Mouse (Mus musculus) layer of hippocampus, postnatal 14 days (tissue): ENCODE data around the gene Ttyh2. TPM values are rescaled to one million over a fixed set of nuclear protein-coding genes. Genes with fewer than 3 reads are reported as not detected.

Experiments
- DNase-seq, 2 experiments: peaks; one replicate each; pipeline ENCODE4 v3.0.0; 2021 to 2022; ENCODE audit warnings: low spot score in 2 of 2, mixed read lengths in 1 of 2
- long read RNA-seq, 2 experiments: library from polyadenylated mRNA; stranded (forward); transcript quantifications; one replicate each; pipeline ENCODE4 v2.0.0; 2021
- total RNA-seq, 2 experiments: library from RNA; stranded (reverse); gene quantifications; 2 replicates each; pipeline ENCODE4 v1.2.3; 2021

Gene Ttyh2
- total RNA-seq: 10 to 100 TPM; 26.0 to 30.1 TPM
- long read RNA-seq, experiment 1, transcript Ttyh2-201 (14 exons, 3,486 nt): major isoform, 8 of 35 reads
- long read RNA-seq, experiment 1, partial matches to known transcripts: 26 of 35 reads
- long read RNA-seq, experiment 1, other reads (novel, unspliced or antisense): 1 of 35 reads
- long read RNA-seq, experiment 2, transcript Ttyh2-201 (14 exons, 3,486 nt): major isoform, 10 of 47 reads
- long read RNA-seq, experiment 2, partial matches to known transcripts: 36 of 47 reads
- long read RNA-seq, experiment 2, other reads (novel, unspliced or antisense): 1 of 47 reads

- DNase-seq: peak in 1 of 2 experiments; percentile 55
Measured at GRCm38 (mm10) chr11:114675341-114675825, at the start of gene Ttyh2. Gene Ttyh2 (plus strand): TSS chr11:114675431.

DNA sequence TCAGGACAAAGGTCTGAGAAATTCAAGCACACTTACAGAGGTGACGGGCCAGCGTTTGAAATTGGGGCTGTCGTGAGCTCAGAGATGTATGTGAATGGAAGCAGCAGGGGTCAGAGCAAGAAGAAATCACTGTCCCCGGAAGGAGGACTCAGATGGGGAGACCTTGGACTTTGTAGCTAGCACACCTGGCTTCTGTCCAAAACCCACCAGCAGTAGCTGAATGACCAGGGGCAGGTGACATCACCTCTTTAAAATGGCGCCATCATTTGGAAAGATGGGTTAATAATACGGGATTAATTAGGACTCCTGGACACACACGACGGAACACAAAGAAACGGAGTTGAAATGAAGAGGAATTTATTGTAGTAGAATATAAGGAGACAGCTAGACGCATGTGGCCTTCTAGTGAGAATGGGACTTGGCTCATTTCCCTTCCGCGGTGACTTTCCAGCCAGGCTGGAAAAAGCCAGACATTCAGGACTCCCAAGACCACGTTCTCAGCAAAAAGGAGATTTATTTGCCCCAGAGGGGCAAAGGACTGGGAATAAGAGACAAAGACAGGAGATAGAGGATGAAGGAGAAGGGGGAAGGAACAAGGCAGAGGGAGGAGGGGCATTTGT lies 49.0 kb upstream of the Ttyh2 start:
- no peak for DNase-seq

DNA sequence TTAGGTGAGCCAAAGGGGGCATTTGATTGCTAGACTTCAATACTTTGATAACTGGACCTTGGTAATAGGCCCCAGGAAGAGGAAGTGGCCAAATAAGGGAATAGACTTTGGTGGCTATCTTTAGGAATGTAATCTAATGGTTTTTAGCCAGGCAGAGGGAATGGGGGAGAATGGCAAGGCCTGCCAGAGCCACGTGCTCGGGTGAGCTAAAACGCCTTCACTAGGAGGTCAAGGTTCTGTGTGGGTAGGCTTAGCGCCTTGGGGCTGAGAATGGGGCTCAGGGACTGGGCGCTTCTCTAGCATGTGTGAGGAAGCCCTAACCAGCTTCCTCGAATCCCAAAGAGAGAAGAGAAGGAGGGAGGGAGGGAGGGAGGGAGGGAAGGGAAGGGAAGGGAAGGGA lies 48.2 kb upstream of the Ttyh2 start:
- DNase-seq: no peak

GRCm38 (mm10) chr11:114628032-114628431 lies 47.2 kb upstream of the Ttyh2 start:
- no peak for DNase-seq

- DNase-seq: no peak
Measured at GRCm38 (mm10) chr11:114630044-114630443, 45.2 kb upstream of the Ttyh2 start.

DNA sequence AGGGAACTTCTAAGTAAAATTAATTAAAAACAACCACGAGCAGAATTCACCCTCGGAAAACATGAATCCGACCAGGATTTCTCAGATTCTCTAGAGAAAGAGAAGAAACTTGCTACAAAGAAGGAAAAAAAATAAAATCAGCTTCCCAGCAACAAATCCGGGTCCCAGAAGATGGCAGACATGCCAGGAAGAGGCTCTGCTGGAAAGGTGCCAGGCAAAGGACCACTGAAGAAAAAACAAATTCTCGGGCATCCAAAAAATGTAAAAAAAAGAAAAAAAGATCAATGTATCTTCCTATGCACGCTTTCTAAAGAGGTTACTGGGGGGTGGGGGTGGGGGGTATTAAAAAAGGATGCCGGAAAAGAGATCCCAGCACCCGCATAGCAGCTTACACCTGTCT lies 43.0 kb upstream of the Ttyh2 start:
- no peak for DNase-seq

GRCm38 (mm10) chr11:114636292-114636691 lies 38.9 kb upstream of the Ttyh2 start:
- DNase-seq: peak; percentile 87 to 91

DNA sequence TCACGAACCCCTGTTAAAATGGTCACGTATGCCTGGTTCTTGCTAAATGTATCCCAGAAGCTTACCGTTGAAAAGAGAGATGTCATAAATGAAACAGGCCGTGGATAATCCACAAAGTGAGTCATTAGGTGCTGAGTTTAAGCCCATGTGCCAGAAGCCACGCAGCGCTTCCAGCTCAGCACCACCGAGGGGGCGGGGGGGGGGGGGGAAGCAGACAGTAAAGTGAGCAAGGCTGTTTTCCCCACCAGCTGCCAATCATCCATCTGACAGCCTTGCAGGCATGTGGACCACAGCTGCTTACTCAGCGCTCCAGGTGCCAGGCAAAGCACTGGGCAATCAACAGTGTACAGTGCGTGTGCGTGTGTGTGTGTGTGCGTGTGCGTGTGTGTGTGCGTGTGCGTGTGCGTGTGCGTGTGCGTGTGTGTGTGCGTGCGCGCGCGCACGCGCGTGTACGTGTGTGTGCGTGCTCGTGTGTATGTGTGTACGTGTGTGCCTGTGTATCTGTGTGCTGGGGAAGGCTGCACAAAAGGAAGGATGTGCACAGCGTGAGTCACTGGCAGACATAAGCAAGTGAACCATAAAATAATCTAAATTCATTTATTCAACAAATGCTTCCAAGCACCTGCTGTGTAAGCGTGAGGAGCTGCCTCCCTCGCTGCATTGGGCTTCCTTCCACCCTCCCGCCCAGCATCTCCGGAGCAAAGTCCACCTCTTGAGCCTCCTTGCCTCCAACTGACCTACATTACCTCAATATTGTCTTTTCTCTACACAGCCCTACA lies 38.3 kb upstream of the Ttyh2 start:
- DNase-seq: no peak

DNA sequence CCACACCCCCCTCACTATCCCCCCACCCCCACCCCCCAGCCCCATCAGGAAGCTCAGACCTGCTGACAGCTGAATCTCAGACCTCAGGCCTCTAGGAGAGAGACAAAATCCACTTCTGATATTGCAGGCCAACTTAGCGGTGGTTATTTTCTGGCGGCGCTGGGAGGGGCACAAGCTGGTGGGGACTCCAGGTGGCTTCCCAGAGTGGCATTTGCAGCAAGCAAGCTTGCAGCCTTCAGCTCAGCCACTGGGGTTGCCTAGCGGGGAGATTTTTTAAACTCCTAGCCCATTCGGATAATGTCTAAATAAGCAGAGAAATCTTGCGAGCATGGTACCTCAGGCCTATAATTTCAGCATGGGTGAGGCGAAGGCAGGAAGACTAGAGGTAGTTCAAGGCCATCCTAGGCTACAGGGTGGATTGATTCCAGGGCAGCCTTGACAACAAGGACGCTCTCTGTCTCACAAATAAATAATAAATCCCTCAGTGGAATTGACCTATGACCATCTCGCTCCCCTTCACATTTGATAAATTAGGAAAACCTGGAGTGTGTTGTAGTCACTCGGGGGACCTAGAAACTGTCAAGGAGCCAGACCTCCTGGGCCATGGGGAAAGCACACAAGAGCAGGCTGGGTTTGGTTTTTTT lies 36.5 kb upstream of the Ttyh2 start:
- DNase-seq: no peak

DNA sequence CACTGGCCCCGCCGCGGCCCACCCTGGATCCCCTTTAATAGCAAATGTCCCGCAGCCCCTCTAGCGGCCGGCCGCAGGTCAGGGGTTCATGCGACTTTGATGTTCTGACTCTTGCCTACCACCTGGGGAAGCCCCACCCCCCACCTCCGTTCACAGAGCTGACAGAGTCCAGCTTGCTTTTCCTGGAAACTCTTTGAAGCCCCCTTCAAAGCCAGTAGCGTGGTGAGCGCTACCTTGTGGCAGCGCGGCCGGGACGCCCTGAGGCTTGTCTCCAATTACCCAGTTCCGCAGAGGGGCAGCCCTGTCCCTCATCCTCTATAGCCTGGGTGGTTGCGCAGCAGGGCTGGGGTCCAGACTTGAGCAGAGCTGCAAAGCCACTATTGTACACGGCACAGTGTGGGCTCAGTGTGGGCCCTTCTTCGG lies 35.5 kb upstream of the Ttyh2 start:
- no peak for DNase-seq

- no peak for DNase-seq
Measured at GRCm38 (mm10) chr11:114640658-114641057, 34.6 kb upstream of the Ttyh2 start.

GRCm38 (mm10) chr11:114641136-114641535 lies 34.1 kb upstream of the Ttyh2 start:
- no peak for DNase-seq

DNA sequence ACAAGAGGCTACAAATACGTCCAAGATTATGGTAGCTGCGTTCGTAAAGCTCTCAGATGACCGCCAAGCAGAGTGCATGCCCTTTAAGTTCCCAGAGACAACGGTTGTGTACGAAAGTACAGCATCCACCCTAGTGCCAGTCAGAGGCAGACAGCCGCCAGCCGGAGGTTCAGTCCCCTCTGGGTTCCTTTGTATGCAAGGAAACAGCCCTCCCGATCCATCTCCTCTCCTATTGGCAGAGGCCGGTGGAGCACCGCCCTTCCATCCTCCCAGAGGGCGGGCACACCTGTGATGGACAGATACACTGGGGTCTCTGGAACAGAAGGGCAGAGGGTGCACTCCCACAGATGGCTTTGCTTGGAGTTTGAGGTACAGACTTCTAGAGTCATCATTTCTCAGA lies 33.0 kb upstream of the Ttyh2 start:
- no peak for DNase-seq

DNA sequence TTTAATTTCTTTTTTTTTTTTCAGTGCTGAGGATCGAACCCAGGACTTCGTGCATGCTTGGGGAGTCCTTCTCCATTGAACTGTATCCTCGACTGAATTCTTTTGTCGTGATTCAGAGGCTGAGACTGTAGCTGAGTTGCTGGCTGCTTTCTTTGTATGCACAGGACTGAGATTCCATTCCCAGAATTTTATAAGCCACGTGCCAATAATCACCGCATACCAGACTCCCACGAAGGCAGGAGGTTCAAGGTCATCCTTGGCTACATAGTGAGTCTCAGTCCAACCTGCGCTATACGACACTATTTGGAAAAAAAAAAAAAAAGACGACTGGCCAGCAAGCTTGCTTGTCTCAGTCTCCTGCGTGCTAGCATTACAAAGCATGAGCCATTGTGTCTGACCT lies 32.3 kb upstream of the Ttyh2 start:
- DNase-seq: no peak

DNA sequence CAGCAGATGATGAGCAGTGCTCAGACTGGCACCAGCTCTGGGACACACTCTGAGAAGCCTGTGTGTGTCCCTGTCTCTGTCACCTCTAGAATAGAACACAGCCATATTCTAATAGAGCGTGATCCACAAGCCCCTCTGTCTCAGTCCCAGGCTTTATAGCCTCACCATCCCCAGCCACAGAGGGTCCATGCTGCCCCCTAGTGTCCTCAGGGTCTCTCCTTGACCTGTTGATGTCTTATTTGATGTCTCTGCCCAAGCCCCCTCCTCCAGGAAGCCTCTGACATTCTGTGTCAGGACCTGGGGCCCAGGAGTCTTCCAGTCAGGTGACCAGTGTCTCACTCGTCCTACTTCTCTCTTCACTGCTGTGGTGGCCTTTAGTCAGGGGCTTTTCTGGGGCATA lies 31.1 kb upstream of the Ttyh2 start:
- DNase-seq: no peak

DNA sequence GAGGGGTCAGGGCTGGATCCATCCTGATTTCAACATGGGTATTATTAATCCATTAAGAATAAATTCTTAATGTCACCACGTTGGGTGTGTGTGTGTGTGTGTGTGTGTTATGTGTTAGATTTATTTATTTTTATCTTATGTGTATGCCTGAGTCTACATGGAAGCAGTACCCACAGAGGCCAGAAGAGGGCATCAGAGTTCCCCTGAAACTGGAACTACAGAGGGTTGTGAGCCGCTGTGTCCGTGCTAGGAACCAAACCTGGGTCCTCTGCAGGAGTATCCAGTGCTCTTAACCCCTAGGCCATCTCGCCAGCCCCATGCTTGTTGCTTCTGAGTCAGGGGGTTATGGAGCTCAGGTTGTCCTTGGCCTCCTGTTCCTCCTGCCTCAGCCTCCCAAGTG lies 25.7 kb upstream of the Ttyh2 start:
- DNase-seq: no peak

DNA sequence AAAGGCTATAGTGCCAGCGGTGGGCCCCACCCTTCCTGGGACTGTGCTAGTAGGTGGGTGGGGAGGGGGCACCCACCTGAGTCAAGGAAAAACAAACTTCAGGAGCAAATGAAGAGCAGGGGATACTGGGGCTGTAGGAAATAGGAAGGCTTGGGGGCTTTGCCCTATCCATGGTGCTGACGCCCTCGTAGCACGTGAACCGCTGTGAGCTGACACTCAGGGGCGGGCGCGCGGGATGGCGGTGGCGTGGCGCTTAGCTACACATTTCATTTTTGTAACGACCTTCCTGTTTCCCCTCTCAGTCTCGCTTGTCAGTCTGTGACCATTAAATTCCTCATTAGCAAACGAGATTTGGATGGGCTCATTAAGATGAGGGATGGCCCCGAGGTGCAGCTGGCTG lies 22.7 kb upstream of the Ttyh2 start:
- DNase-seq: no peak

GRCm38 (mm10) chr11:114653664-114654063 lies 21.6 kb upstream of the Ttyh2 start:
- DNase-seq: no peak

DNA sequence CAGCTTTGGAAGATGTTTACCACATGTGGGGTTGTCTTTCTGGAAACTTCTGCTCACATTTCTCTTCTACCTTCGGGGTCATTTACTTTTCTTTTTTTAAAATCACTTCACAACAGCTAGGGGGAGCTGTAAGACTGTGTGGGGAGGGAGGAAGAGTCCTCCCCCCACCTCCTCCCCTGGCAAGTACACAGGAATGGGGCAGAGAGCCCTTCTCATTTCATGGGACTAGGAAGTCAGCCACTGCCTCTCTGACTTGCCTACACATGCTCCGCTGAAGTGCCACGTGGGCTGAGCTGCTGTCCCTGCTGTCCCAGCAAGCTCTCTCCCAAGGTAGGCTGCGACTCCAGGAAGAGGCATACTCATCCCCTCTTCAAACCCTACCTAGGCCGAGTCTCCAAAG lies 20.7 kb upstream of the Ttyh2 start:
- DNase-seq: no peak

DNA sequence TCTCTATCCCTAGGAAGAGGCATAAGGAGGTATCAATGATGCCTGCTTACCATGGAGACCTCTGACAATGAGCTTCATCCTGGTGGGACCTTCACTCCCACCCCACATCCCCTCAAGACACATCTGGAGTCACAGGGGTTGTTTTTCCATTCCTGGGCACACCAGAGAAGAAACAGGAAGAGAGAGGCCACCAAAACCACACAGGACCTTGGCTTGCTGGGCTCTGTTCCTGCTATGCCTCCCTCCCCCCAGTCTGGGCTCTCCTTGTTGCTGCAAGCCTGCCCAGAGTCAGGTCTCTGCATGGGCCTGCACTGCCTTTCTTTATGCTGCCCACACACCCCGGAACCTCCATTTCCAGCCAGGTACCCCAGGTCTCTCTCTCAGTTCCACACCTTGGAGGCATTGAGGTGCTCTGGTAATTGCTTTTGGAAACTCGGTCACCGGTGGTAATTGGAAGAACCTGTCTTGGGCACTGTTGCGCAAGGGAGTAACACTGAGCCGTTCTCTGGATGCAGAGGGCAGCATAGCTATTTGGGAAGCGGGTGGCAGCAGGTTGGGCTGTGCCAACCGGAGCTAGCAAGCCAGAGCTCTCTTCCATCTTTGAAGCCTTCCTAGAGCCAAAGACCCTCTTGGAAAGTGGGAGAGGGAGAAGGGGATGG lies 19.8 kb upstream of the Ttyh2 start:
- no peak for DNase-seq

DNA sequence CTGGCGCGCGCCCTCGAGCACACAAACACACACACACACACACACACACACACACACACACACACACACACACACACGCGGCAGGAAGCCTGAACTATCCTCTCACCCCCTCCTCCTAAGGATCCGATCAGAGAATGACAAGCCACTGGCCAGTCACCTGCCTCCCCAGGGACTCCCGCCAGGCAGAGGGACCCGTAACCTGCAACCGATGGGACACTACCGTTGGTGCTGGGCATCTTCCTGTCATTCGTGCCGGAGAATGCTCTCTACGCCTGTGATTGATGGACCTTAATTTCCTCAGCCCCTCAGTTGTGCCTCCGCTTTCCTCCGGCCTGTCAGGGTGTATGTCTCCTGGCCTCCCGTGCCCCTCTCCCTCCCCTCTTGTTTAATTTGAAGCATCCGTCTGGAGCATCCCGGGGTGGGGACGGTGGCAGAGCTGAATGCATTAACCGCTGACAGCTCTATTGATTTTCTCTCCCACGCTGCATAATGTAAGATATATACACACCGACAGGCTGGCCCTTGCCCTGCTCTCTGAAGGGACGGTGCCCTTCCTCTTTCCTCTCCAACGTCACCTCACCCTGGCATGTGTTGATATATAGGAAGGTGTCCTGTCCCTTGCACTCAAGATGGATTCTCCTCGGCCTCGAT lies 18.1 kb upstream of the Ttyh2 start:
- no peak for DNase-seq
